Mouse (Mus musculus): ENCODE measurements around the gene Dnajc5.

DNA sequence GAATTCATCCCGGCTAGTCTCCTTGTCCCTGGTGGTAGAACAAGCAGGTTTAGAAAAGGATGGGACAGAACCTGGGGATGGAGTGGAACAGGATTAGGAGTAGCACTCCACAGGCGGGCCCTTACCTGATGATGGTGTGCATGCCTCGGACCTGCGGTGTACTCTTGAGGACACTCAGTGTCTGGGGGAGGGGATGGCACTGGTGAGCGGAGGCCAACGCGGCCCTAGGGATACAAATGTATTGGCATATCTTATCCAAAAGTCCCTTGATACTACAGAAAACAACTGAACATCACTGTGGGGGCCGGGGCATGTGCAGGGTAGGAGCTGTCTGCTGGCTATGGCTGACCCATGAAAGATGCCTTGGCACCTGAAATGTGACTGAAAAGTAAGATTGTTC, 50.1 kb downstream of the Dnajc5 start:
- TF ChIP-seq CHD2 (IDR thresholded peaks at IDR 0.05; ENCODE audit: low read depth, low read length) (no peak), MAFK (IDR thresholded peaks at IDR 0.05; ENCODE audit: insufficient read depth, low read depth, low read length) (no peak), ZNF384 (IDR thresholded peaks at IDR 0.05; ENCODE audit: low read depth, low read length) (no peak), ZC3H11A (IDR thresholded peaks at IDR 0.05; ENCODE audit: borderline replicate concordance, low read depth, low read length) (no peak), HCFC1 (IDR thresholded peaks at IDR 0.05; ENCODE audit: borderline replicate concordance, insufficient read depth, low read length) (no peak)
